Mouse (Mus musculus) embryonic stem cell, embryonic (primary cell): Measurements from ENCODE around the gene Asl.

Source experiments
- CTCF ChIA-PET, 4 experiments: fragments of 300-600 bp in 2 of 4; fragments of 350-600 bp in 2 of 4; sonication (Branson Sonifier 250); formaldehyde crosslinking; loops; one replicate each; lab custom pipeline; 2022; ENCODE audit warnings: inconsistent platforms in 2 of 4; lab: Charles Lee
- POLR2A ChIA-PET, 4 experiments: fragments of 300-600 bp in 2 of 4; fragments of 350-600 bp in 2 of 4; sonication (Branson Sonifier 250); formaldehyde crosslinking; loops; one replicate each; lab custom pipeline; 2022; ENCODE audit warnings: antibody characterized with exemption in 4 of 4, inconsistent platforms in 1 of 4; lab: Charles Lee

Asl gene

GRCm38 (mm10) chr5:130029142-130029897 is at the start of gene Asl, which contains the start of gene Crcp:
Gene Asl (minus strand): TSS chr5:130029247.
Gene Crcp (plus strand): TSS chr5:130029290.
- ChIA-PET CTCF (interaction anchor here in 2 of 4 experiments (0.7 to 1.4 kb wide), 2 partner anchors 9 to 73 kb away, joined by 6 to 13 read pairs; no protein-coding TSS in a partner anchor), POLR2A (interaction anchor here in 2 of 4 experiments (0.7 to 1.0 kb wide), 2 partner anchors 9 to 166 kb away, joined by 3 read pairs; no protein-coding TSS in a partner anchor)

DNA sequence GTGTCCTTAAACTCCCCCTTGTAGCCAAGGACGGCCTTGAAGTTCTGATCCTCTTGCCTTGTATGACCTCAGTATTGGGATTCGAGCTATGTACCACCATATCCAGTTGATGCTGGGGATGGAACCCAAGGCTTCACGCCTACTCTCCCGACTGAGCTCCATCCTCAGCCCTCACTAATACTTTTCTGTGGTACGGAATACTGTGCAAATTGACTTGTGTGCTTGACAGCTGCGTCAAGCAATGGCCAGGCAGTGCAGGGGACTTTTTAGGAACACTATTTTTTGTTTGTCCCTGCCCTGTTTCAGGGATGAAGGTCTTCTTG is 49.7 kb upstream of the Asl start:
- ChIA-PET POLR2A (interaction anchor here in 3 of 4 experiments (0.6 to 3.7 kb wide), 29 partner anchors 10 to 191 kb away, joined by 3 to 17 read pairs (median 3); partner anchors contain the start of genes Chchd2 (in 2 of the 3), Sbds (in 1 of the 3) and Tyw1 (in 1 of the 3)), CTCF (interaction anchor here in 3 of 4 experiments (0.6 to 1.5 kb wide), 9 partner anchors 13 to 743 kb away, joined by 3 to 7 read pairs (median 3); no protein-coding TSS in a partner anchor)

GRCm38 (mm10) chr5:130078096-130078833 is 49.2 kb upstream of the Asl start:
- CTCF ChIA-PET, result interaction anchor here in 3 of 4 experiments (0.6 to 1.5 kb wide), 9 partner anchors 10 to 742 kb away, joined by 3 to 7 read pairs (median 3); no protein-coding TSS in a partner anchor
- POLR2A ChIA-PET, result interaction anchor here in 3 of 4 experiments (0.6 to 3.7 kb wide), 28 partner anchors 9 to 191 kb away, joined by 3 to 17 read pairs (median 3); partner anchors contain the start of genes Chchd2 (in 2 of the 3), Sbds (in 1 of the 3) and Tyw1 (in 1 of the 3)

DNA sequence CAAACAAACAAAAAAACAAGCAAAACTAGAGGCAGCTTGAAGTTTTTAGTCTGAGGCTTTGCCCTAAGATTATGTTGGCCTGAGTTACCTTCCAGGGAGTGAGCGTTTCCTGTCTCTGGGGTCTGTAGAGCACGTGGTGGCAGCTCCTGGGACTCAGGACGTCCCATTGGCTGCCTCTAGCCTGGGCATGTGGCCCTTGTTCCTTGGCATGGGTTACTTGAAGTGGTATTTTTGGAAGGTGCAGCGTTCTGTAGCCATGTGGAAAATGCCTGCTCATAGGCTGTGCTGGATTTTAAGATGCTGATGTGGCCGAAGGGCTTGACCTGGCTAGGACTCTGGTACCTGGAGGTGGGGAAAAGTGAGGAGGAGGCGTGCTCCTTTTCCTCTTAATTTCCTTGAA is 47.3 kb upstream of the Asl start:
- ChIA-PET CTCF (interaction anchor here in 2 of 4 experiments (0.5 to 1.4 kb wide), 2 partner anchors 10 to 433 kb away, joined by 3 to 9 read pairs; no protein-coding TSS in a partner anchor), POLR2A (no interaction called here)

GRCm38 (mm10) chr5:130074491-130074890 is 45.4 kb upstream of the Asl start:
- ChIA-PET POLR2A (no interaction called here), CTCF (no interaction called here)

DNA sequence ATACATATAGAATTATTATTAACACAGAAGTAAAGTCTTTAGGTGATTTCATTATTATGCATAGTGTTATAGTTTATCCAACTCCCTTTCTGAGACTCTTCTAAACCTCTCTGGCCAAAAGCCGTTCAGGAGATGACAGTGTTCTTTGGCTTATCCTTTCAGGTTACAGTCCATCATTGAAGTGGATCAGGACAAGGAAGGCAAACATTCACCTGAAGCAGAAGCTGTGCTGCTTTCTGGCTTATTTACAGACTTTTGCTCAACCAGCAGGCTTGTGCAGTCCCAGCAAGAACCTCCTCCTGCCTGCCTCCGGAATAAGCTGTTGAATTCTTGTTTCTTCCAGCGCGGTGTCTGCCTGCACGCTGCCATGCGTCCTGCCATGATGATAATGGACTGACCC is 44.0 kb upstream of the Asl start, which contains the start of gene Tpst1:
Tpst1 (plus strand) TSS at position 301 of the 400 bp plus-strand sequence.
- POLR2A ChIA-PET, result interaction anchor here in 1 of 4 experiments (1.0 kb wide), 1 partner anchor 184 kb away, joined by 3 read pairs; no protein-coding TSS in a partner anchor
- CTCF ChIA-PET, result no interaction called here

DNA sequence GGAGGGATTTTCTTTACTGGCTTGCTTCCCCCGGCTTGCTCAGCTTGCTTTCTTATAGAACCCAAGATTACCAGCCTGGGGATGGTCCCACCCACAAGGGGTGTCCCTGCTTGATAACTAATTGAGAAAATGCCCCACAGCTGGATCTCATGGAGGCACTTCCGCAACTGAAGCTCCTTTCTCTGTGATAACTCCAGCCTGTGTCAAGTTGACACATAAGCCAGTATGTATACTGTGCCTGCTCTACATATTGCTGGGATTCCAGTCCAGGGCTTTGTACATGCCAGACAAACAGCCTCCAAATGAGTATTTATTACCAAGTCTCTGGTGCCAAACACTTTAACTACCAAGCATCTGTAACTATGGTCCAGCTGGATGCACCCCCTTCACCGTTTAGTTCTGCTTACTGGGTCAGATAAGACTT is 38.8 kb upstream of the Asl start:
- POLR2A ChIA-PET, result interaction anchor here in 1 of 4 experiments (1.1 to 1.3 kb wide), 2 partner anchors 15 to 22 kb away, joined by 3 to 4 read pairs; no protein-coding TSS in a partner anchor

GRCm38 (mm10) chr5:130065579-130065978 is 36.5 kb upstream of the Asl start:
- CTCF ChIA-PET, result interaction anchor here in 2 of 4 experiments (0.6 to 1.8 kb wide), 15 partner anchors 11 to 1002 kb away, joined by 3 to 7 read pairs (median 4); no protein-coding TSS in a partner anchor
- POLR2A ChIA-PET, result interaction anchor here in 2 of 4 experiments (1.0 to 1.3 kb wide), 2 partner anchors 34 to 191 kb away, joined by 4 read pairs; no protein-coding TSS in a partner anchor

More for the DNA sequence above, 38.8 kb upstream of the Asl start:
- CTCF ChIA-PET, result interaction anchor here in 1 of 4 experiments (0.6 kb wide), 1 partner anchor 10 kb away, joined by 3 read pairs; no protein-coding TSS in a partner anchor

- CTCF ChIA-PET, result interaction anchor here in 2 of 4 experiments (0.5 to 1.0 kb wide), 3 partner anchors 25 to 99 kb away, joined by 3 to 13 read pairs (median 4); no protein-coding TSS in a partner anchor
These were observed 34.7 kb upstream of the Asl start for GRCm38 (mm10) chr5:130063760-130064159.

DNA sequence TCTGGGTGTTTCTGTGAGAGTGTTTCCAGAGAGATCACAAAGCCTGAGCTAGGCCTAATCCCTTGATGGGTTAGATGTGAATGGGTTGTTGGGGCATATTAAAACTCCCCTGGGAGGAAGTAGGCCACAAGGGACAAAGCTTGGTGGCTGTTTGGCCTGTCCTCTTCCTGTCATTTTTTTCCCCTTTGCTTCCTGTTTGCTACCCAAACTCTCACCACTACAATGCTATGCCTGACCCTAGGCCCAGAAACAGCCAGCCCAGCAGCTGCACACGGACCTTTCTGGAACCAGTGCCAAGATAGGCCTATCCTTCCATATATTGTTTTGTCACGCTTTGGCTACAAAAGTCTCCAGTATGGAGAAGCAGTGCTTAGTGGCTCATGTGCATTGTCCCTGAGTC is 33.0 kb upstream of the Asl start:
- POLR2A ChIA-PET, result interaction anchor here in 2 of 4 experiments (1.1 to 1.4 kb wide), 2 partner anchors 17 to 195 kb away, joined by 3 to 4 read pairs; no protein-coding TSS in a partner anchor
- CTCF ChIA-PET, result interaction anchor here in 3 of 4 experiments (0.6 to 1.8 kb wide), 3 partner anchors 16 to 438 kb away, joined by 3 to 7 read pairs (median 3); no protein-coding TSS in a partner anchor

More at GRCm38 (mm10) chr5:130063760-130064159, 34.7 kb upstream of the Asl start:
- POLR2A ChIA-PET, result interaction anchor here in 2 of 4 experiments (0.6 to 1.5 kb wide), 4 partner anchors 48 to 285 kb away, joined by 3 to 5 read pairs (median 3); no protein-coding TSS in a partner anchor

GRCm38 (mm10) chr5:130060329-130060665 is 31.2 kb upstream of the Asl start:
- CTCF ChIA-PET, result interaction anchor here in 1 of 4 experiments (0.6 to 1.0 kb wide), 2 partner anchors 22 to 178 kb away, joined by 3 read pairs; no protein-coding TSS in a partner anchor

DNA sequence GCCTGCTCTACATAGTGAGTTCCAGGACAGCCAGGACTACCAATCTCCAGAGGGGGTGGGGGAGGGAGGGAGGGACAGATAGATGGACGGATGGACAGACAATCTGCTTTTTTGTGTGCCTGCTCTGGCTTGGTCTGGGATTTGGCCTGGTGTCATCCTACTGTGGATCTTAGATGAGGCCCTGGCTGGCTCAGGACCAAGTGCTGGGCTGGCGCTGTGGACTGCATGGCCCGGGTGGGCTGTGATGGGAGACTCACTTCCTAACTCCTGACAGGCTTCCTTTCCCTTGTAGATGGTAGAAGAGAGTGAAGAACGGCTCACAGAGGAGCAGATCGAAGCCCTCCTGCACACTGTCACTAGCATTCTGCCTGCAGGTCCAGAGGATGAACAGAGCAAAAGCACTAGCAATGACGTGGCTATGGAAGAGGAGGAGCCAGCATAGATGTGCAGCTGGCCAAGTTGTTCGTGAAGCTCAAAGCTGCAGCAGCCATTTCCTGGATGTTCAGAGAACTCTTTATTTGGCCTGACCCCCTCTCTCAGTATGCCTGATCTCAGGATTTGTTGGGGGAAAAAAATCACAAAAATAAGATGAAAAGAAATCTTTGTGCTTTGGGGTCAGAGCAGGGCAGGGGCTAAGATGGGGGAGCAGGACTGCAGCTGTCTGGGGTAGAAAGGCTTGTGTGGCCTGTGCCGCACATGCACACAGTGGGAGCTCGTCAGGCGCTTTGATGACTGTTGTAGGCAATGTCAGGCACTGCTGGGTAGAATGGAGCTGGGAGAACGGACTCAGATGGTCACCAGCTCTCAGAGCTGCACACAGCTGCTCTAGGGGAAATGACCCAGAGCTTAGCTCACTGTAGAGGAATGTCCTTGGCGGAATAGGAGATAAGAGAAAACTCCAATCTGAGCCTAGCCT is 30.6 kb upstream of the Asl start:
- POLR2A ChIA-PET, result interaction anchor here in 1 of 4 experiments (0.5 kb wide), 1 partner anchor 174 kb away, joined by 4 read pairs; no protein-coding TSS in a partner anchor
- CTCF ChIA-PET, result interaction anchor here in 3 of 4 experiments (0.6 to 1.1 kb wide), 4 partner anchors 22 to 179 kb away, joined by 3 to 4 read pairs (median 4); no protein-coding TSS in a partner anchor

More at GRCm38 (mm10) chr5:130060329-130060665, 31.2 kb upstream of the Asl start:
- POLR2A ChIA-PET, result interaction anchor here in 2 of 4 experiments (0.5 to 1.1 kb wide), 2 partner anchors 175 to 192 kb away, joined by 3 to 4 read pairs; no protein-coding TSS in a partner anchor

DNA sequence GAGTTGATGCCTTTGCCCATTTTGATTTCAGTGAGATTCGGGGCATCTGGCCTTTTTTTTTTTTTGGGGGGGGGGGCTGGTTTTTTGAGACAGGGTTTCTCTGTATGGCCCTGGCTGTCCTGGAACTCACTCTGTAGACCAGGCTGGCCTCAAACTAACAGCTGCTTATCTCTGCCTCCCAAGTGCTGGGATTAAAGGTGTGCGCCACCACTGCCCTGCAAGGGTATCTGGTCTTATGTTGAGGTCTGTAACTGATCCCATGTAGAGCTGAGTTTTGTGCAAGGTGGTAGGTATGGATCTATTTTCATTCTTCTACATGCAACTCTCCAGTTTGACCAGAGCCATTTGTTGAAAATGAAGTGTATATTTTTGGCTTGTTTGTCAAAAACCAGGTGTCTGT is 27.3 kb upstream of the Asl start:
- ChIA-PET POLR2A (interaction anchor here in 2 of 4 experiments (0.7 to 1.7 kb wide), 3 partner anchors 11 to 137 kb away, joined by 3 to 5 read pairs (median 5); no protein-coding TSS in a partner anchor), CTCF (interaction anchor here in 3 of 4 experiments (0.7 to 1.7 kb wide), 3 partner anchors 10 to 308 kb away, joined by 4 to 7 read pairs (median 4); no protein-coding TSS in a partner anchor)

- ChIA-PET POLR2A (interaction anchor here in 2 of 4 experiments (0.6 to 1.7 kb wide), 3 partner anchors 10 to 171 kb away, joined by 3 to 5 read pairs (median 5); no protein-coding TSS in a partner anchor), CTCF (interaction anchor here in 3 of 4 experiments (0.6 to 1.7 kb wide), 3 partner anchors 10 to 57 kb away, joined by 3 to 4 read pairs (median 3); no protein-coding TSS in a partner anchor)
These were observed 26.6 kb upstream of the Asl start for GRCm38 (mm10) chr5:130055688-130056087.

DNA sequence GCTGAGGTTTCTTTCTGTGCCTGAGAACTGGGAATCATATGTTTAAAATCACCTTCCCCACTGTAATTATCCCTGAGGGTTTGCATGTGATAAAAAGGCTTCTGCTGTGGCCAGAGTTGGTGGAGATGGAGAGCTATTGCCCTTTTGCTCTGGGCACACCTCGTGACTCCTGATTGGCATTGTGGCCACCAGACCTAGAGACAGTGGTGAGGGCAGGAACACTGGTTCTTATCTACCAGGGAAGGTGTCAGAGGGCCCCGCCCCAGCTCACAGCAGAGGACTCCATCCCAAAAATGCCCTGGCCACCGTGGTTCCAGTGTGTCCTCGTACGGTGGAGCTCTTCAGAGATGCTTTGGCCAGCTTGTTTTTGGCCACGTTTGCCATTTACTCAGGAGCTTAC is 23.9 kb upstream of the Asl start:
- ChIA-PET POLR2A (interaction anchor here in 2 of 4 experiments (1.0 to 2.6 kb wide), 4 partner anchors 11 to 166 kb away, joined by 4 to 9 read pairs (median 6); partner anchors contain the start of gene Chchd2 (in 1 of the 2)), CTCF (interaction anchor here in 3 of 4 experiments (0.6 to 2.4 kb wide), 8 partner anchors 10 to 614 kb away, joined by 3 to 9 read pairs (median 4); no protein-coding TSS in a partner anchor)

DNA sequence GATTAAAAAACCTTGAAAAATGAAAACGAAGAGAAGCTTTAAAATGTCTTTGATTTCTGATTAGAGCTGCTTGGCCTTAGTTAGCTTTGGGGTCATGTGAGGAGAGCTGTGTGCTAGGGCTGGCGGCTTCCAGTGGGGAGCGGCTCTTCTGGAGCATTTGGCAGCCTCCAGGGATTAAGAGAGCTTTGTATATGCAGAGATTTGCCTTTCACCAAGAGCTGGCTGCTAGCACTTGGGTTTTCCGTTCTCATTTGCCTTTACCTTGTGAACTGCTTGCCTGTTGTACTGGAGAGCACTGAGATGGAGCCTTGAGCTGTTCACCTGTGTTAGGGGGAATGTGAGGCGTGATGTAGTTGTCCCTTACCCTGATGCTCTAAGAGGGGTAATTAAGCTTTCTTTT is 23.5 kb upstream of the Asl start:
- CTCF ChIA-PET, result interaction anchor here (0.5 to 2.4 kb wide), 9 partner anchors 10 to 614 kb away, joined by 3 to 9 read pairs (median 4); no protein-coding TSS in a partner anchor

More for the DNA sequence above, 23.5 kb upstream of the Asl start:
- POLR2A ChIA-PET, result interaction anchor here in 2 of 4 experiments (1.0 to 2.6 kb wide), 5 partner anchors 11 to 165 kb away, joined by 3 to 9 read pairs (median 4); partner anchors contain the start of gene Chchd2 (in 1 of the 2)
